Mouse (Mus musculus) liver, embryonic 13.5 days (tissue): Measurements from ENCODE around the gene Agbl4. TPM values are rescaled to one million over a fixed set of nuclear protein-coding genes. Genes with fewer than 3 reads are reported as not detected.

Experiments used
- ATAC-seq: fragments of 200-750 bp; cut with Nextera tagmentation; 2 replicates; pipeline ENCODE4 v1.8.0; 2017; ENCODE audit warnings: low read depth, mild to moderate bottlenecking, moderate number of reproducible peaks, moderate library complexity
- DNase-seq: peaks from one replicate; pipeline ENCODE4 v3.0.0; 2022
- H3K27ac ChIP-seq: fragments of 300-500 bp; sonication (generic); 2 replicates; pipeline ENCODE4 v1.5.1; 2015; ENCODE audit warnings: moderate library complexity, mild to moderate bottlenecking, inconsistent platforms
- H3K27me3 ChIP-seq: fragments of 300-500 bp; sonication (generic); 2 replicates; pipeline ENCODE4 v1.6.1; 2015; ENCODE audit warnings: mild to moderate bottlenecking, inconsistent platforms
- H3K36me3 ChIP-seq: fragments of 300-500 bp; sonication (generic); 2 replicates; pipeline ENCODE4 v1.6.1; 2015; ENCODE audit warnings: mild to moderate bottlenecking, inconsistent platforms
- H3K4me1 ChIP-seq: fragments of 300-500 bp; sonication (generic); replicated peaks from 2 replicates; pipeline ENCODE4 v1.6.1; 2015; ENCODE audit warnings: inconsistent platforms
- H3K4me2 ChIP-seq: fragments of 300-500 bp; sonication (generic); 2 replicates; pipeline ENCODE4 v1.6.1; 2015; ENCODE audit warnings: inconsistent platforms, mild to moderate bottlenecking, moderate library complexity
- H3K4me3 ChIP-seq: fragments of 300-500 bp; sonication (generic); replicated peaks from 2 replicates; pipeline ENCODE4 v1.5.1; 2015; ENCODE audit warnings: mild to moderate bottlenecking, inconsistent platforms
- H3K9ac ChIP-seq: fragments of 300-500 bp; sonication (generic); 2 replicates; pipeline ENCODE4 v1.6.1; 2015; ENCODE audit warnings: mild to moderate bottlenecking, inconsistent platforms
- H3K9me3 ChIP-seq: fragments of 300-500 bp; sonication (generic); replicated peaks from 2 replicates; pipeline ENCODE4 v1.6.1; 2016; ENCODE audit warnings: inconsistent platforms
- WGBS: fragments of 180-500 bp; shearing (Covaris S2); methylation state at CpG from one replicate; pipeline ENCODE4 v1.1.7; 2015; ENCODE audit not compliant: insufficient replicate concordance; 5-methylcytosine and 5-hydroxymethylcytosine counted together
- polyA plus RNA-seq: library from polyadenylated mRNA; unstranded; fragments of >200 nt; fragmentation: Nextera tagmentation; extraction: Ambion mirVana; gene quantifications from 2 replicates; pipeline ENCODE4 v1.2.1, GENCODE M21; 2015

The Agbl4 gene
- polyA plus RNA-seq, 1 experiment from 2014 or later, result not detected

DNA sequence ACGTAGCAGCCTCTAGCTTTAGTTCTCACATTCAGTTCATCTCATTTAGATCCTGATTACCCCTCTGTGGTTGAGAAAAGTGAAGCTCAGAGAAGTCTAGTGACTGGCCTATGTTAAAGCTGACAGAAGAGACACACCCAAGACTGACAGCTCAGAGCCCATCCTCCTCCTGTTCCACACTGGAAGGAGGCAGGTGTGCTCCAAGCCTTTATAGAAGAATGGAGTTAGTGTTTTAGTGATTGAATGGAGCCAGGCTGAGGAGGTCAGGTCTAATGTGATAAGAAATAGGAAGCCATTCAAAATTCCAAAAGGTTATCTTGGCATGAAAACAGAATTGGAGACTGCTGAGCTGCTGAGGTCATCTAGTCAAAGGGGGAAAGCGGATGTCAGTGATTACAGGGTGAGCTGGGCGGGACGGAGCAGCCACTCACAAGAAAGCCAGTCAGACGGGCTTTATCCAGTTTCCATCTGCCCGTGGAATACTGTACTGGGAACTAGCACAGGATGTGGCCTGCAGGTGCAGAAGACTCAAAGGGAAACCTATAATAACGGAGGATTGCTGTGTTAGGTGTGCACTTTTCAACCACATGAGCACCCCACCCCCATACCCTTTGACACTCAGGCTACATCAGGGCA lies 1053.9 kb downstream of the Agbl4 start:
- no peaks in the 10 kb centered on the region for H3K9me3 ChIP-seq
- ATAC-seq (no peak), DNase-seq (no peak)
- H3K9ac ChIP-seq, result no peak overlapping the region
- no peaks in the 10 kb centered on the region for H3K4me1 ChIP-seq
- 62% methylated on average over 7 of the region's 7 CpGs for WGBS
- H3K27ac ChIP-seq, result no peak overlapping the region
- no peak overlapping the region for H3K4me3 ChIP-seq
- H3K4me2 ChIP-seq, result no peak overlapping the region
- no peaks in the 10 kb centered on the region for H3K27me3 ChIP-seq
- no peaks in the 10 kb centered on the region for H3K36me3 ChIP-seq

- Histone ChIP-seq H3K9ac (no peak overlapping the region), H3K36me3 (no peaks in the 10 kb centered on the region), H3K4me1 (no peaks in the 10 kb centered on the region), H3K27ac (no peak overlapping the region), H3K27me3 (no peaks in the 10 kb centered on the region), H3K4me2 (no peak overlapping the region), H3K4me3 (no peak overlapping the region), H3K9me3 (no peaks in the 10 kb centered on the region)
- DNase-seq (no peak), ATAC-seq (no peak)
- 65% methylated on average over 5 of the region's 5 CpGs for WGBS
Measured at GRCm38 (mm10) chr4:111452192-111452591, 1054.7 kb downstream of the Agbl4 start.

- WGBS, result 59% methylated on average over 3 of the region's 3 CpGs
- Histone ChIP-seq H3K4me1 (no peaks in the 10 kb centered on the region), H3K4me3 (no peak overlapping the region)
Measured at GRCm38 (mm10) chr4:111453275-111453674, 1055.8 kb downstream of the Agbl4 start.

GRCm38 (mm10) chr4:111455621-111456020 lies 1058.2 kb downstream of the Agbl4 start:
- 67% methylated on average over 5 of the region's 5 CpGs for WGBS
- no peak for ATAC-seq

More at GRCm38 (mm10) chr4:111453275-111453674, 1055.8 kb downstream of the Agbl4 start:
- ATAC-seq, result no peak
- H3K36me3 ChIP-seq, result no peaks in the 10 kb centered on the region
- no peak overlapping the region for H3K9ac ChIP-seq
- H3K9me3 ChIP-seq, result no peaks in the 10 kb centered on the region
- no peak for DNase-seq
- no peaks in the 10 kb centered on the region for H3K27me3 ChIP-seq
- no peak overlapping the region for H3K4me2 ChIP-seq
- no peak overlapping the region for H3K27ac ChIP-seq

GRCm38 (mm10) chr4:111457568-111457967 lies 1060.1 kb downstream of the Agbl4 start:
- Histone ChIP-seq H3K4me1 (no peaks in the 10 kb centered on the region), H3K9me3 (no peaks in the 10 kb centered on the region), H3K36me3 (no peaks in the 10 kb centered on the region), H3K27ac (no peak overlapping the region), H3K4me2 (no peak overlapping the region), H3K27me3 (no peaks in the 10 kb centered on the region), H3K9ac (no peak overlapping the region), H3K4me3 (no peak overlapping the region)
- 73% methylated on average over 5 of the region's 5 CpGs for WGBS
- no peak for ATAC-seq
- DNase-seq, result no peak

More at GRCm38 (mm10) chr4:111455621-111456020, 1058.2 kb downstream of the Agbl4 start:
- Histone ChIP-seq H3K9me3 (no peaks in the 10 kb centered on the region), H3K4me1 (no peaks in the 10 kb centered on the region), H3K27ac (no peak overlapping the region), H3K4me2 (no peak overlapping the region), H3K27me3 (no peaks in the 10 kb centered on the region), H3K4me3 (no peak overlapping the region), H3K36me3 (no peaks in the 10 kb centered on the region), H3K9ac (no peak overlapping the region)
- DNase-seq, result no peak

DNA sequence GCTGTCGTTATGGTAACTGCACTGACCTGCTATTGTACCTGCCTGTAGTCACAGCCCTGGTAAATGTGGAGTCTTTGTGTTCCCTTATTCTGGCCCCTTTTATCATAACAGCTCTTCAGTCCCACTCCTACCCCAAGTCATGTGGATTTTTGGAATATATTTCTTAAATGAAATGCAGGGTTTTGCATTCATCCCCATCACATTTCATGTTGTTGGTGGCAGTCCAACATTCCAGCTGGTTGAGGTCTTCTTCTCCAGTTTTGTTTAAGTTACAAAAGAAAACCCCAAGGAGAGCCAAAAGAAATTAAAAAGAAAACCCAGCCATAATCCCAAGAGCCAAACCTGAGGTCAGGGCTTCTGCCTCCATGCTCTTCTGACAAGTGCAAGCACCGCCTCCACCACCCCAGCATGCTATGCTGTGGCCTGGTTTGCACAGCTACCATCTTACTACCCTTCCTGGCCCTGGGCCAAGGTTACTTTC lies 1069.9 kb downstream of the Agbl4 start:
- ATAC-seq (no peak), DNase-seq (no peak)
- WGBS, result 64% methylated on average over 2 of the region's 2 CpGs

DNA sequence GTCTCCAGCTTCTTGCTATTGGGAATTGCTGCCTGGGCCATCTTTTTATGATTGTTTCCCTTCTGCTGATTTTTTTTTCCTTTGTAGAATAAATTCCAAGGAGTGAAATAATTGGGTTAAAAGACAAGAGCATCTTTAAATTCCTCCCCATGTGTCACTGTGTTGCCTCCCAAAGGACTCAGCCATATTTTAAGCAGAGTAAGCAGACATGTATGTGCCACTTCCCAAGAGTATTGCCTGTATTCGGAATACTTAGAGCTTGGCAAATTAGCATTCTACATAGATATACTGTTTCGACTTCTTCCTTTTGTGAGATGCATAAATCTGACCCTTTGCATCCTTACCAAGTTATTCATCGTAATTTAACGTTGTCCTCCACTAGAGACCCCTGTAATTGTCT lies 1070.3 kb downstream of the Agbl4 start:
- H3K4me1 ChIP-seq, result no peaks in the 10 kb centered on the region
- no peaks in the 10 kb centered on the region for H3K9me3 ChIP-seq
- 54% methylated on average over 4 of the region's 4 CpGs for WGBS
- H3K4me2 ChIP-seq, result no peak overlapping the region
- no peak for ATAC-seq
- no peaks in the 10 kb centered on the region for H3K27me3 ChIP-seq
- no peak overlapping the region for H3K27ac ChIP-seq
- no peaks in the 10 kb centered on the region for H3K36me3 ChIP-seq
- no peak overlapping the region for H3K9ac ChIP-seq
- H3K4me3 ChIP-seq, result no peak overlapping the region
- DNase-seq, result no peak

More for the DNA sequence above, 1069.9 kb downstream of the Agbl4 start:
- H3K27ac ChIP-seq, result no peak overlapping the region
- no peaks in the 10 kb centered on the region for H3K27me3 ChIP-seq
- no peaks in the 10 kb centered on the region for H3K9me3 ChIP-seq
- H3K36me3 ChIP-seq, result no peaks in the 10 kb centered on the region
- H3K4me2 ChIP-seq, result no peak overlapping the region
- no peak overlapping the region for H3K4me3 ChIP-seq
- no peaks in the 10 kb centered on the region for H3K4me1 ChIP-seq
- no peak overlapping the region for H3K9ac ChIP-seq

- H3K36me3 ChIP-seq, result no peaks in the 10 kb centered on the region
- no peak for DNase-seq
- H3K4me1 ChIP-seq, result no peaks in the 10 kb centered on the region
- H3K27me3 ChIP-seq, result no peaks in the 10 kb centered on the region
- no peak overlapping the region for H3K27ac ChIP-seq
- no peak overlapping the region for H3K9ac ChIP-seq
- H3K9me3 ChIP-seq, result no peaks in the 10 kb centered on the region
- no peak overlapping the region for H3K4me2 ChIP-seq
- ATAC-seq, result no peak
- H3K4me3 ChIP-seq, result no peak overlapping the region
- 41% methylated on average over 2 of the region's 2 CpGs for WGBS
Measured at GRCm38 (mm10) chr4:111469847-111470246, 1072.4 kb downstream of the Agbl4 start.

DNA sequence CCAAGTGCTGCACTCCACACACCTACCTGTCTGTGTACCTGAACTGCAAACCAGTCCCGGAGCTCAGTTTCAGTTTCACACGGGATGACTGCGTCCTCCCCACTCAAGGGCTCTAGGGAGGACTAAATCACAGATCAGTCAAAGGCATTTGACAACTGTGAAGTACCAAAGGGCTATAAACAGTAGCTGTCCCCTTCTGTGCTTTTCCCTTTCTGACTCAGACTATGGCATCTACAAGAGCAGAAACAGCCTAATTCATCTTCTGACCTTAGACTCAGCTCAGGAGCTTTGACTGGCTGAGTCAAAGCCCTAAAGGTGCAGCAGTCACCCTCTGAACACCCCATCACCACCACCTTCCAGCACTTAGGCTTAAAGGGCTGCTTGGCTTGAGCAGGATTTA lies 1074.3 kb downstream of the Agbl4 start:
- Histone ChIP-seq H3K4me2 (no peak overlapping the region), H3K36me3 (no peaks in the 10 kb centered on the region), H3K4me1 (no peaks in the 10 kb centered on the region), H3K27me3 (no peaks in the 10 kb centered on the region), H3K4me3 (no peak overlapping the region), H3K9me3 (no peaks in the 10 kb centered on the region), H3K9ac (no peak overlapping the region), H3K27ac (no peak overlapping the region)
- no peak for DNase-seq
- ATAC-seq, result no peak
- 66% methylated on average over 3 of the region's 3 CpGs for WGBS

- H3K36me3 ChIP-seq, result no peaks in the 10 kb centered on the region
- no peaks in the 10 kb centered on the region for H3K4me1 ChIP-seq
- H3K27me3 ChIP-seq, result no peaks in the 10 kb centered on the region
- no peak overlapping the region for H3K4me2 ChIP-seq
- no peak overlapping the region for H3K4me3 ChIP-seq
- no peak overlapping the region for H3K27ac ChIP-seq
- no peak overlapping the region for H3K9ac ChIP-seq
- DNase-seq (no peak), ATAC-seq (no peak)
- no peaks in the 10 kb centered on the region for H3K9me3 ChIP-seq
- WGBS, result 61% methylated on average over 3 of the region's 3 CpGs
Measured at GRCm38 (mm10) chr4:111472511-111472910, 1075.0 kb downstream of the Agbl4 start.

- Histone ChIP-seq H3K27ac (no peak overlapping the region), H3K9me3 (no peaks in the 10 kb centered on the region), H3K4me1 (no peaks in the 10 kb centered on the region), H3K9ac (no peak overlapping the region), H3K4me2 (no peak overlapping the region), H3K36me3 (no peaks in the 10 kb centered on the region), H3K4me3 (no peak overlapping the region), H3K27me3 (no peaks in the 10 kb centered on the region)
- no peak for DNase-seq
- WGBS, result 67% methylated on average over 1 of the region's 1 CpGs
- no peak for ATAC-seq
Measured at GRCm38 (mm10) chr4:111473014-111473413, 1075.6 kb downstream of the Agbl4 start.

DNA sequence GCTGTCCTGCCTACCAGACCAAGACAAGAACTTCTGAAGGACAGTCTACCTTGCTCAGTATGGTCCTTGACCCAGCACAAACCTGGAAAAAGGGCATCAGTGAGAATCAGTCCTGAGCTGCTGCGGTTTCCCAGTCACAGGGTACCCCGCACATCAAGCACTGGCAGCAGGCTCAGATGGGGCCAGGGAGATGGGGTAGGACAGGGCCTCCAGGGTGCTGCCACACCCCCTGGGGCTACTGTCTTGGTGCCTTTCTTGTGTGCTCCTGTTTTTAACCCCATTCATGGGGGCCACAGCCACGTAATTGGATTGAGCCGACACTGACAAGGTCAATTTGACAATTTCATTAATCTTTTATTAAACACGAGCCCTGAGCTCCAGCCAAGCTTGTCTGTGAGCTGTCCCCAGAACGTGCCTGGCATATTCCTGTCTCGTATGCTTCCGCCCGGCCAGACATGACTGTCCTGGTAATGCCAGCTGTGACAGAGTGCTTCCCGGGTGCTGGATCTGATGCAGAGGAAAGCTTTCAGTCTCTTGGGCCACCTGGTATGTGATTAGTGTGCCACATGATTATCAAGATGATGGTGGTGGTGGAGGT lies 1078.0 kb downstream of the Agbl4 start:
- Histone ChIP-seq H3K4me3 (no peak overlapping the region), H3K36me3 (no peaks in the 10 kb centered on the region), H3K27me3 (no peaks in the 10 kb centered on the region), H3K4me2 (no peak overlapping the region), H3K9me3 (no peaks in the 10 kb centered on the region), H3K4me1 (no peaks in the 10 kb centered on the region), H3K27ac (no peak overlapping the region), H3K9ac (no peak overlapping the region)
- WGBS, result 60% methylated on average over 10 of the region's 10 CpGs
- ATAC-seq (no peak), DNase-seq (no peak)
